Mouse (Mus musculus): ENCODE measurements around the gene Gpsm3.

Gpsm3 gene

GRCm38 (mm10) chr17:34603375-34604060 is 13.9 kb downstream of the Gpsm3 start, which contains the start of gene Rnf5:
Rnf5 (minus strand) TSS chr17:34603690.
- DNase-seq (ENCODE audit: low spot score): peak; percentile 100

DNA sequence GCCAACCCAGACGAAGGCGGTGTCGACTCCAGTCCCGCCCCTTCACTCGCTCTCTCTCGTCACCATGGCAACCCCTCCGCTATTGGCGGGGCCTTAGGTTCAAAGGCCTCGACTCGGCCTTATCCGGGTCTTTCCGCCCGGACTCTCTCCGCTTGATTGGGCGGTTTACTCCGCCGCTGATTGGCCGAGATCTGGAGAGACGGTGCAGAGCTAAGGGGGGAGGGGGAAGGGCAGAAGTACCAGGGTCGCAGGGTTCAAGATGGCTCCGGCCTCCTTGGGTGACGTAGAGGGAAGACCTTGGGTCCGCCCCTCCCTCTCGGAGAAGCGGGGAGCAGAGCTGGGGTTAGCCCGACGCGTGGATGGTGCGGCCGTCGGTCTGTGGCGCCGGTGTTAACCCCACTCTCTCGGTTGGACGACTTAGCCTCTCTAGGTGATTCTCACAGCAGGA is 14.5 kb downstream of the Gpsm3 start, which contains the start of gene Agpat1:
Gene Agpat1 (plus strand): TSS at position 202 of the 448 bp plus-strand sequence.
- peak; percentile 100 for DNase-seq (ENCODE audit: low spot score)

GRCm38 (mm10) chr17:34604511-34605237 is 15.1 kb downstream of the Gpsm3 start:
- DNase-seq (ENCODE audit: low spot score): peak; percentile 74

DNA sequence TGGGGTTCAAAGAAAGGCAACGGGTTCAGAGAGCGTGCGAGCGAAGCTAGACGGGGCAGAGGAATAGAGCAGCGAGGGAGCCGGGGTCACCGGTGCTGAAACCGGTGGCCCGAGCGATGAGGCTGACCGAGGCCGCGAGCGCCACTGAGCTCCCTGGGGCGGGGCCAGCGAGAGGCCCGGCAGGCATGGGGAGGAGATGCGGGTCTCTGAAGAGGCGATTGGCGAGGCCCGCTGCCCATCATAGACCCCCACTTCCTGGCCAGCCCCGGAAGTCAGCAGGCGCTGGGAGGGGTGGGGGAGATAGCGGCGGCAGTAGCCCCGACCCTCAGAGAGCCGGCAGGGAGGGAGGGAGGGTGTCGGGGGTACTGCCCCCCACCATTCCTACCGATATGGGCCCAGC is 16.0 kb downstream of the Gpsm3 start:
- DNase-seq (ENCODE audit: low spot score): peak; percentile 97

GRCm38 (mm10) chr17:34606186-34607039 is 16.8 kb downstream of the Gpsm3 start:
- peak; percentile 56 for DNase-seq (ENCODE audit: low spot score)

GRCm38 (mm10) chr17:34607997-34608396 is 18.4 kb downstream of the Gpsm3 start:
- no peak for DNase-seq (ENCODE audit: low spot score)

DNA sequence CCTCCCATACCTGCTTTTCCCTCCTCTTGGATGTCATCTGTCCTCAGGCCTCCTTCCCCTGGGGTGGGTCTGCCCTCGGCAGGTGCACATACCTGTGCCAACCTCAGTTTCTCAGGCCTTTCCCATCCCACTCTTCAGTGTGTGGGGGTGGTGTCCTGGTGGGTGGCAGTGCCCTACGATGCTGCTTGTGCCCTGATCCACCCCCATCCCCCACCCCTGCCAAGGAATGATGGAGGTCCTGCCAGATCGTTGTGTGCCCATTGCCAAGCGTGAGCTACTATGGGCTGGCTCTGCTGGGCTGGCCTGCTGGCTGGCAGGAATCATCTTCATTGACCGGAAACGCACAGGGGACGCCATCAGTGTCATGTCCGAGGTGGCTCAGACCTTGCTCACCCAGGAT is 21.4 kb downstream of the Gpsm3 start:
- DNase-seq (ENCODE audit: low spot score): no peak

GRCm38 (mm10) chr17:34613054-34613645 is 23.5 kb downstream of the Gpsm3 start:
- no peak for DNase-seq (ENCODE audit: low spot score)

- no peak for DNase-seq (ENCODE audit: low spot score)
Observed at GRCm38 (mm10) chr17:34613830-34614229, 24.2 kb downstream of the Gpsm3 start.

DNA sequence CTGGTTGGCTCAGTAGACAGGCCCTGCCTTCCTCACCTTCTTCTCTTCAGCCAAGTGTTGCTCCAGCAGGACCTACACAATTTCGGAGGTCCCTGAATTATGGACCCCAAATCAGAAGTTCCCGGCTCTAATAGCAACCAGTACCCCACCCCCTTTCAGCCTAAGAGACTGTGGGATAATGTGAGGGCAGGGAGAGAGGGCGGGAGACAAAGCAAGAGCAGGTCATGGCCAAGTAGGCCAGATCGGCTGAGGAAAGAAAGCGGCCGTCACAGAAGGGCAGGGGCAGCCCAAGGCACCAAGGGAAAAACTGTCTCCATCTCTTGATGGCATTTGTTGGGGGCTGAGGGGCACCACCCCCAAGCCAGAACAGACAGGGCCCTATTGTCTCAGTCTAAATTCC is 26.3 kb downstream of the Gpsm3 start, which contains the start of gene Egfl8:
Gene Egfl8 (minus strand): TSS at position 101 of the 400 bp plus-strand sequence.
- no peak for DNase-seq (ENCODE audit: low spot score)

- DNase-seq (ENCODE audit: low spot score): peak; percentile 85
Observed at GRCm38 (mm10) chr17:34618999-34619398, 29.4 kb downstream of the Gpsm3 start.

GRCm38 (mm10) chr17:34621006-34621405 is 31.4 kb downstream of the Gpsm3 start:
- no peak for DNase-seq (ENCODE audit: low spot score)

GRCm38 (mm10) chr17:34623161-34623560 is 33.6 kb downstream of the Gpsm3 start:
- no peak for DNase-seq (ENCODE audit: low spot score)

DNA sequence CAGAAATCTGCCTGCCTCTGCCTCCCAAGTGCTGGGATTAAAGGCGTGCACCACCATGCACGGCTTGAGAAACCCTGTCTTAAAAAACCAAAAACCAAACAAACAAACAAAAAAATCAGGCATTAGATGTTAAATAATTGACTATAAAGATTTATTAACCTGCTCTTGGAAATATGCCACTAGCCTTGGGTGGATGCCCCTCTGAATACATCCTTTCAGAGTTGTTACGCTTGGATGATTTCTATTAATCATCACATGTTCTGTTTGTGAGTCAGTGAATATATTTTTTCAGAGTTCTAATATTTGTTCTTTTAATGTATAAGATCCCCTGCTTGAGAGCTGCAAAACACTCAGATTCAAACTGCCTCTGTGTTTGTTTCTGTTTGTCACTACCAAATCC is 35.4 kb downstream of the Gpsm3 start:
- DNase-seq (ENCODE audit: low spot score): no peak

GRCm38 (mm10) chr17:34626062-34626772 is 36.6 kb downstream of the Gpsm3 start:
- no peak for DNase-seq (ENCODE audit: low spot score)

GRCm38 (mm10) chr17:34626773-34627092 is 37.1 kb downstream of the Gpsm3 start:
- DNase-seq (ENCODE audit: low spot score): peak; percentile 73

GRCm38 (mm10) chr17:34627093-34627942 is 37.7 kb downstream of the Gpsm3 start:
- peak; percentile 87 for DNase-seq (ENCODE audit: low spot score)

GRCm38 (mm10) chr17:34627943-34628643 is 38.5 kb downstream of the Gpsm3 start, which contains the start of gene Ppt2:
Ppt2 (minus strand) TSS chr17:34628510.
- peak; percentile 64 for DNase-seq (ENCODE audit: low spot score)

- no peak for DNase-seq (ENCODE audit: low spot score)
Observed at GRCm38 (mm10) chr17:34628644-34628967, 39.0 kb downstream of the Gpsm3 start.

All from MN1 (cell line).